Mouse (Mus musculus) cortical plate, adult 2 months (tissue): ENCODE measurements around the gene 4921511C20Rik.

ENCODE experiments used
- CTCF ChIP-seq: fragments of 200-500 bp; IDR thresholded peaks from 2 replicates; pipeline ENCODE4 v1.5.1; 2011; ENCODE audit warnings: mild to moderate bottlenecking, control low read depth, low read length; ENCODE audit not compliant: insufficient read depth; ENCODE audit errors: extremely low read depth
- POLR2A ChIP-seq: fragments of 200-500 bp; IDR thresholded peaks from 2 replicates; pipeline ENCODE4 v1.6.1; 2011; ENCODE audit warnings: mild to moderate bottlenecking, low read length, control low read depth; ENCODE audit not compliant: insufficient read depth; ENCODE audit errors: extremely low read depth

- TF ChIP-seq CTCF (no peak), POLR2A (no peak)
Measured at GRCm38 (mm10) chrX:127393993-127394392, at the start of gene 4921511C20Rik.
